ENCODE assay signal across 18 mouse cellular contexts in genomic region chr19:57555313-57555712, GRCm38 (mm10). TPM values are rescaled to one million over a fixed set of nuclear protein-coding genes. Genes with fewer than 3 reads are reported as not detected.
DNase-seq lines count a peak whose midpoint lies in the region; ATAC-seq lines count a peak whose summit lies in the region.
"Had no signal": no experiment of that assay in that cellular context is flagged by ENCODE, and none has a peak within 500 bp of the region (broad histone marks: within the 10 kb centered on the region; RNA-seq: fewer than 3 reads in every experiment).

No protein-coding gene starts in this region.

- no peak overlapping the region for H3K27ac ChIP-seq in intestine, embryonic 14.5 days (ENCODE audit: low read depth)
- H3K27ac ChIP-seq in intestine, embryonic 15.5 days = no peak overlapping the region
- H3K27ac ChIP-seq: forebrain, embryonic 15.5 days; heart, embryonic 13.5 days; hindbrain, embryonic 13.5 days had no signal

- H3K4me2 ChIP-seq in intestine, embryonic 14.5 days (ENCODE audit: low read length) = no peak overlapping the region
- H3K4me2 ChIP-seq in intestine, embryonic 15.5 days (replicated peaks) = no peak overlapping the region
- H3K4me2 ChIP-seq: embryonic facial prominence, embryonic 12.5 days; forebrain, embryonic 15.5 days; heart, embryonic 13.5 days; hindbrain, embryonic 13.5 days had no signal

- H3K4me3 ChIP-seq in intestine, embryonic 14.5 days (ENCODE audit: low read depth, low read length) = no peak overlapping the region
- H3K4me3 ChIP-seq in intestine, embryonic 15.5 days (replicated peaks) = no peak overlapping the region
- H3K4me3 ChIP-seq: embryonic facial prominence, embryonic 12.5 days; forebrain, embryonic 15.5 days; heart, embryonic 13.5 days; hindbrain, embryonic 13.5 days had no signal

- H3K9me3 ChIP-seq in intestine, embryonic 14.5 days (ENCODE audit: control insufficient read depth, low read length) = no peaks in the 10 kb centered on the region
- H3K9me3 ChIP-seq in intestine, embryonic 15.5 days = no peaks in the 10 kb centered on the region
- H3K9me3 ChIP-seq: embryonic facial prominence, embryonic 12.5 days; forebrain, embryonic 15.5 days; heart, embryonic 13.5 days; hindbrain, embryonic 13.5 days had no signal

- 22% methylated on average over 5 of the region's 5 CpGs for WGBS in intestine, embryonic 14.5 days
- WGBS in intestine, embryonic 15.5 days = 29% methylated on average over 5 of the region's 5 CpGs

- ATAC-seq in intestine, embryonic 14.5 days (replicated peaks; ENCODE audit: low FRiP score, low TSS enrichment, low read depth) = no peak
- ATAC-seq in intestine, embryonic 15.5 days = no peak
- ATAC-seq: forebrain, embryonic 15.5 days; intestine, postnatal 0 days had no signal

- H3K9ac ChIP-seq in intestine, embryonic 14.5 days (ENCODE audit: low read length) = no peak overlapping the region
- no peak overlapping the region for H3K9ac ChIP-seq in intestine, embryonic 15.5 days
- H3K9ac ChIP-seq: embryonic facial prominence, embryonic 12.5 days; forebrain, embryonic 15.5 days; heart, embryonic 13.5 days; hindbrain, embryonic 13.5 days had no signal

- 0 out of 2 replicates have a peak, but pooled peaks cover 3% of the 10 kb centered on the region for H3K4me1 ChIP-seq in intestine, embryonic 14.5 days (replicated peaks; ENCODE audit: control insufficient read depth, insufficient read depth, low read length)
- H3K4me1 ChIP-seq in intestine, embryonic 15.5 days (replicated peaks) = no peaks in the 10 kb centered on the region; the same call in 1 of the 2 replicates

- intact Hi-C loops in left cerebral cortex, postnatal 36 days (cut with DNase I) = no loop called here

- H3K27me3 ChIP-seq in intestine, embryonic 14.5 days (replicated peaks; ENCODE audit: control insufficient read depth, insufficient read depth, low read length) = no peaks in the 10 kb centered on the region
- H3K27me3 ChIP-seq in intestine, embryonic 15.5 days (replicated peaks) = no peaks in the 10 kb centered on the region
- H3K27me3 ChIP-seq: embryonic facial prominence, embryonic 12.5 days; forebrain, embryonic 15.5 days; heart, embryonic 13.5 days; hindbrain, embryonic 13.5 days had no signal

- H3K36me3 ChIP-seq in intestine, embryonic 14.5 days (ENCODE audit: control insufficient read depth, insufficient read depth, low read length) = no peaks in the 10 kb centered on the region
- H3K36me3 ChIP-seq in intestine, embryonic 15.5 days = no peaks in the 10 kb centered on the region
- H3K36me3 ChIP-seq: embryonic facial prominence, embryonic 12.5 days; forebrain, embryonic 15.5 days; heart, embryonic 13.5 days; hindbrain, embryonic 13.5 days had no signal

- DNase-seq in intestine, embryonic 14.5 days (ENCODE audit: low spot score) = peak; percentile 27
- DNase-seq in 3T3-L1 (ENCODE audit: low read depth, low spot score) (peak; percentile 39), ZHBTc4 (ENCODE audit: low read depth, low spot score) (peak; percentile 16)
- peak; percentile 22 for DNase-seq in embryo, embryonic 9.5 days (ENCODE audit: extremely low spot score)
- no peak for DNase-seq in left cerebral cortex, postnatal 36 days (ENCODE audit: low spot score in 2 of 2)
- no peak for DNase-seq in layer of hippocampus, postnatal 36 days
- DNase-seq in lung, adult 18-20 months = no peak
- DNase-seq: cerebellum, adult 2 months; cerebellum, postnatal 10 days; gastrocnemius, postnatal 36 days; heart, adult 11 months; heart, postnatal 36 days had no signal

RNA-seq across cellular contexts. Expression of gene Atrnl1, which starts 55.5 kb away (rescaled TPM):
- polyA plus RNA-seq in intestine, embryonic 14.5 days (2014; fragmentation: Nextera tagmentation; extraction: Ambion mirVana) = 7.4 and 9.3 TPM in 2 replicates
- 4.1 and 4.6 TPM in 2 replicates for polyA plus RNA-seq in intestine, embryonic 15.5 days (2015; fragmentation: Nextera tagmentation; extraction: Ambion mirVana)
- 100 to 1,000 TPM; 102 to 104 TPM for total RNA-seq in left cerebral cortex, postnatal 36 days (2021)
- 10 to 100 TPM; 67.3 to 71.1 TPM for total RNA-seq in layer of hippocampus, postnatal 36 days (2021)

Comparison
In these comparisons a context has a peak if more than half of its experiments do, and no peak if none do; other contexts are left out.
1. DNase-seq: peak in intestine, embryonic 14.5 days (single experiment), 3T3-L1 (single experiment), ZHBTc4 (single experiment) and embryo, embryonic 9.5 days (single experiment); none in left cerebral cortex, postnatal 36 days (0 of 2), layer of hippocampus, postnatal 36 days (0 of 2) and lung, adult 18-20 months (0 of 2).